ENCODE assay signal across 8 mouse cellular contexts in the genomic region with DNA sequence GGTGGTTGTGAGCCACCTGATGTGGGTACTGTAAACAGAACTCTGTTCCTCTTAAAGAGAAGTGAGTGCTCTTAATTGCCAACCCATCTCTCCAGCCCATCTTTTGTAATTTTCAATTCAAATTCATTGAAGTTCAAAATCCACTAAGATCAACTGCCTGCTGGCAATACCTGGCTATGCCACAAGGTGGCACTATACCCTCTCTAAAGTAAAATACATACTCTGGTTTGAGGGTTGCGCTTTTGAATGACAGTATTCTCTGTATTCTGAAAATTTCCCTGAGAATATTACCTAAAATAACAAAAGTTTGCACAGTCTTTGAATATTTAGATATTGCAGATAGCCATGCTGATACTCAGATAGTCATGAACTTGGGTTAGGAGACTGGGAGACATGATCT. TPM values are rescaled to one million over a fixed set of nuclear protein-coding genes. Genes with fewer than 3 reads are reported as not detected.
DNase-seq lines count a peak whose midpoint lies in the region; ATAC-seq lines count a peak whose summit lies in the region.

No protein-coding gene starts in this region.

- intact Hi-C loops in heart, postnatal 14 days (cut with DNase I) = no loop called here

- ATAC-seq in megakaryocyte-erythroid progenitor cell, adult 5-6 weeks (replicated peaks; ENCODE audit: low FRiP score, low TSS enrichment, poor library complexity, severe bottlenecking) = peak; percentile 62
- ATAC-seq in monocyte, adult 5-6 weeks (replicated peaks; ENCODE audit: insufficient number of reproducible peaks, low FRiP score, low TSS enrichment, poor library complexity, severe bottlenecking) = no peak

- DNase-seq in ES-CJ7 (ENCODE audit: low read depth, low spot score) = peak; percentile 75
- DNase-seq in adrenal gland, postnatal 10 days = peak; percentile 88
- peak; percentile 58 for DNase-seq in embryo, embryonic 11.5 days (ENCODE audit: low read depth, low spot score)
- DNase-seq in heart, postnatal 14 days = peak; percentile 74 to 86
- DNase-seq in layer of hippocampus, adult 9-11 months = peak; percentile 56
- peak; percentile 41 to 51 for DNase-seq in right cerebral cortex, postnatal 36 days (ENCODE audit: low spot score in 2 of 2)

RNA-seq across cellular contexts. Expression of gene Slc18b1, which starts 18.4 kb away (rescaled TPM):
- total RNA-seq in adrenal gland, postnatal 10 days (2021) = 10 to 100 TPM; 24.8 to 34.7 TPM
- total RNA-seq in heart, postnatal 14 days (2021) = 1 to 10 TPM; 9.2 to 9.4 TPM
- 3.7 and 4.9 TPM in 2 replicates for total RNA-seq in megakaryocyte-erythroid progenitor cell, adult 5-6 weeks (2014; fragmentation: Nextera tagmentation)
- 0.89 and 1.4 TPM in 2 replicates for total RNA-seq in megakaryocyte-erythroid progenitor cell, adult 5-6 weeks (2017)
- total RNA-seq in monocyte, adult 5-6 weeks (2017) = not detected in 3 replicates

RNA-seq across cellular contexts. Expression of gene Rps12, which starts 28.1 kb away (rescaled TPM):
- 100 to 1,000 TPM; 477 to 532 TPM for total RNA-seq in adrenal gland, postnatal 10 days (2021)
- total RNA-seq in heart, postnatal 14 days (2021) = 100 to 1,000 TPM; 219 to 226 TPM
- total RNA-seq in megakaryocyte-erythroid progenitor cell, adult 5-6 weeks (2014; fragmentation: Nextera tagmentation) = 11,537 and 12,520 TPM in 2 replicates
- 1,872 and 1,888 TPM in 2 replicates for total RNA-seq in megakaryocyte-erythroid progenitor cell, adult 5-6 weeks (2017)
- total RNA-seq in monocyte, adult 5-6 weeks (2017) = 937 to 1,684 TPM (median 1,621 TPM) in 3 replicates

RNA-seq across cellular contexts. Expression of gene Vnn3, which starts 36.1 kb away (rescaled TPM):
- total RNA-seq in adrenal gland, postnatal 10 days (2021) = 10 to 100 TPM; 23.1 to 37.7 TPM
- not detected for total RNA-seq in heart, postnatal 14 days (2021)
- not detected in 2 replicates for total RNA-seq in megakaryocyte-erythroid progenitor cell, adult 5-6 weeks (2014; fragmentation: Nextera tagmentation)
- total RNA-seq in megakaryocyte-erythroid progenitor cell, adult 5-6 weeks (2017) = not detected in 2 replicates
- total RNA-seq in monocyte, adult 5-6 weeks (2017) = 8.6 to 16.8 TPM (median 14.7 TPM) in 3 replicates
